Mouse (Mus musculus): ENCODE measurements around the gene Mgat5. TPM values are rescaled to one million over a fixed set of nuclear protein-coding genes. Genes with fewer than 3 reads are reported as not detected.

Mgat5 gene
- total and polyA plus RNA-seq, 2 experiments = 1.9 to 3.8 TPM

DNA sequence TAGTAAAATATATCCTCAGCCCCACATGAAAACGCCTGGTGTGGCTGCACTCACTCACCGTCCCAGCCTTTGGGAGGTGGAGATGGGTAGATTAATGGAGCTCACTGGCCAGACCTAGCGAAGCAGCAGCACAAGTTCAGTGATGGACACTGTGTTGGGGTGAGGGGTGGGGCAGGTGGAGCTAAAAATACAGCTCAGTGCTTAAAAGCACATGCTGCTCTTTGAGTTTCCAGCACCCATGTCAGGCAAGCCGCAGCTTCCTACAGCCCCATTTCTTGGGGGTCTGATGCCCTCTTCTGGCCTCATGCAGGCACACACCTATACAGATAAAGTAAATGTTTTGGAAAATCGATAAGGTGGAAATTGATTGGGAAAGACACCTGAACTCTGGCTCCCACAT, 204.7 kb downstream of the Mgat5 start:
- Histone ChIP-seq H3K4me1 (ENCODE audit: control insufficient read depth, insufficient read depth, low read length) (no peaks in the 10 kb centered on the region), H3K9ac (ENCODE audit: low read depth, low read length) (no peak overlapping the region), H3K27me3 (ENCODE audit: control insufficient read depth, insufficient read depth, low read length) (no peaks in the 10 kb centered on the region), H3K27ac (replicated peaks; ENCODE audit: insufficient read depth, low read depth, low read length) (no peak overlapping the region), H3K4me3 (ENCODE audit: insufficient read depth, low read depth, low read length) (no peak overlapping the region), H3K36me3 (ENCODE audit: control insufficient read depth, insufficient read depth, low read length) (0 out of 2 replicates have a peak, but pooled peaks cover 2% of the 10 kb centered on the region), H3K79me2 (ENCODE audit: control insufficient read depth, insufficient read depth, low read length) (no peaks in the 10 kb centered on the region)
- 59% methylated on average over 5 of the region's 5 CpGs for WGBS
- TF ChIP-seq POLR2A (IDR thresholded peaks at IDR 0.05; ENCODE audit: extremely low read depth, insufficient read depth, low read length) = no peak
- peak; percentile 79 for TF ChIP-seq CTCF (IDR thresholded peaks at IDR 0.05; ENCODE audit: low read depth, low read length)
- peak; percentile 57 for DNase-seq (ENCODE audit: extremely low read depth, low read depth, low spot score)

DNA sequence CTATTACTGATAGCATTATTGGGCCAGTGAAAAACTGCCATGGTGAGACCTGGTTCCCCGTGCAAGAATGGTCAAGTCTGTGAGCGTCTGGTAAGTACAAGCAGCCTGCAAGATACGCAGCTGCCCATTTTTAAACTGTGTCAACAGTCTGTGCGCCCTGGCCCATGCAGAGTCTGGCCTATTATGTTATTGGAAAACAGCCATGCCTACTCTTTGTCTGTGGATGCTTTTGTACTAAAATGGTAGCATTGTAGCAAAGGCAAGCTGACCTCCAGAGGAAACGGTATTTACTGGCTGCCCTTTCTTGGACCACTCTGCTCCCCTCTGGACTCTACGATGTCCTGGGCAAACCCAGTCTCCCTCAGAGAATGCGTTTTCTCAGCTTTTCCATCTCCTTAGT, 209.7 kb downstream of the Mgat5 start:
- Histone ChIP-seq H3K36me3 (ENCODE audit: control insufficient read depth, insufficient read depth, low read length) (0 out of 2 replicates have a peak, but pooled peaks cover 2% of the 10 kb centered on the region), H3K27me3 (ENCODE audit: control insufficient read depth, insufficient read depth, low read length) (no peaks in the 10 kb centered on the region)
- no peak for DNase-seq (ENCODE audit: extremely low read depth, low read depth, low spot score)

DNA sequence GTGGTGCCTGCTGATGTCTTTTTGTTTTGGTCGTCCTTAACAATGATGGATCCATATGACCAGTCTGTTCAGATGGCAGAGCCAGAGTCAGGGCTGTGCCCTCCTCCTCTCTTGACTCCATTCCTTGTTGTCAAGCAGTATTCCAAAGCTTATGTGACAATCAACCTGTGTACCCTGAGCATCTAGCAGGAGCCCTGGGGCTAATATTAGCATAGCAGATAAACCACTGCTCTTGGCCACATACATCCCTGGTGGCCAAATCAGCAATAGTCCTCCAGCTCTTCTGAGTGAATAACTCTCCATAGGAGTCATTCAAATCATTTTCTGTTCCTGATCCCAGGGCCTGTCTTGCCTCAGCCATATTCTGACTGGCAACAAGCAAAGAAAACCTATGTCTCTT, 211.1 kb downstream of the Mgat5 start:
- no peak for TF ChIP-seq CTCF (IDR thresholded peaks at IDR 0.05; ENCODE audit: low read depth, low read length)
- no peak for TF ChIP-seq POLR2A (IDR thresholded peaks at IDR 0.05; ENCODE audit: extremely low read depth, insufficient read depth, low read length)
- H3K27me3 ChIP-seq (ENCODE audit: control insufficient read depth, insufficient read depth, low read length) = no peaks in the 10 kb centered on the region
- 91% methylated on average over 1 of the region's 1 CpGs for WGBS
- no peak overlapping the region for H3K9ac ChIP-seq (ENCODE audit: low read depth, low read length)
- DNase-seq (ENCODE audit: extremely low read depth, low read depth, low spot score) = no peak
- peaks cover 3% of the 10 kb centered on the region; the same call in 1 of the 2 replicates for H3K4me1 ChIP-seq (ENCODE audit: control insufficient read depth, insufficient read depth, low read length)
- 0 out of 2 replicates have a peak, but pooled peaks cover 2% of the 10 kb centered on the region for H3K36me3 ChIP-seq (ENCODE audit: control insufficient read depth, insufficient read depth, low read length)
- no peaks in the 10 kb centered on the region for H3K79me2 ChIP-seq (ENCODE audit: control insufficient read depth, insufficient read depth, low read length)
- no peak overlapping the region for H3K27ac ChIP-seq (replicated peaks; ENCODE audit: insufficient read depth, low read depth, low read length)
- no peak overlapping the region for H3K4me3 ChIP-seq (ENCODE audit: insufficient read depth, low read depth, low read length)

More for the DNA sequence above, 209.7 kb downstream of the Mgat5 start:
- Histone ChIP-seq H3K27ac (replicated peaks; ENCODE audit: insufficient read depth, low read depth, low read length) (no peak overlapping the region), H3K9ac (ENCODE audit: low read depth, low read length) (no peak overlapping the region), H3K4me1 (ENCODE audit: control insufficient read depth, insufficient read depth, low read length) (peaks cover 3% of the 10 kb centered on the region; the same call in 1 of the 2 replicates), H3K4me3 (ENCODE audit: insufficient read depth, low read depth, low read length) (no peak overlapping the region), H3K79me2 (ENCODE audit: control insufficient read depth, insufficient read depth, low read length) (no peaks in the 10 kb centered on the region)
- WGBS = 90% methylated on average over 7 of the region's 7 CpGs
- TF ChIP-seq POLR2A (IDR thresholded peaks at IDR 0.05; ENCODE audit: extremely low read depth, insufficient read depth, low read length) (no peak), CTCF (IDR thresholded peaks at IDR 0.05; ENCODE audit: low read depth, low read length) (no peak)

DNA sequence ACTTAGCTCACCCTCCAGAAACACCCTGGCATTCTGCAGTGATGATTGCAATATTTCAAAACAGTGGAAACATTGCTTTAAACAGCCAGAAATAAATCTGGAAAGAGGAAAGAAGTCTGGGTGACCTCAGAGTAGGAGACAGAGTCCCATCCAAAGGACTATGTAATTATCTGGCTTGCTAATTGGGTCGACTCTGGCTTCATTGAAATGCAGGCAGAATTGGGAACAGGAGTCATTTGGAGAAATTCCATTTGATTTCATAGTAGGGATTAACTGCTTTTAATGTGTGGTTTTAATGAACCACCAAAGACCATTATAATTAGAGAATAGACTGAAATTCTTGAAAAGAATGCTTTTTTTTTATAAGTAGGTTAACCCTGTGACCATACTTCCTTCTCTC, 212.2 kb downstream of the Mgat5 start:
- H3K27me3 ChIP-seq (ENCODE audit: control insufficient read depth, insufficient read depth, low read length) = no peaks in the 10 kb centered on the region
- no peaks in the 10 kb centered on the region for H3K79me2 ChIP-seq (ENCODE audit: control insufficient read depth, insufficient read depth, low read length)
- WGBS = 63% methylated on average over 1 of the region's 1 CpGs
- 0 out of 2 replicates have a peak, but pooled peaks cover 2% of the 10 kb centered on the region for H3K36me3 ChIP-seq (ENCODE audit: control insufficient read depth, insufficient read depth, low read length)
- H3K9ac ChIP-seq (ENCODE audit: low read depth, low read length) = no peak overlapping the region
- no peak overlapping the region for H3K27ac ChIP-seq (replicated peaks; ENCODE audit: insufficient read depth, low read depth, low read length)
- peak; percentile 69 for DNase-seq (ENCODE audit: extremely low read depth, low read depth, low spot score)
- no peak for TF ChIP-seq POLR2A (IDR thresholded peaks at IDR 0.05; ENCODE audit: extremely low read depth, insufficient read depth, low read length)
- TF ChIP-seq CTCF (IDR thresholded peaks at IDR 0.05; ENCODE audit: low read depth, low read length) = no peak
- no peak overlapping the region for H3K4me3 ChIP-seq (ENCODE audit: insufficient read depth, low read depth, low read length)
- H3K4me1 ChIP-seq (ENCODE audit: control insufficient read depth, insufficient read depth, low read length) = peaks cover 3% of the 10 kb centered on the region; the same call in 1 of the 2 replicates

DNA sequence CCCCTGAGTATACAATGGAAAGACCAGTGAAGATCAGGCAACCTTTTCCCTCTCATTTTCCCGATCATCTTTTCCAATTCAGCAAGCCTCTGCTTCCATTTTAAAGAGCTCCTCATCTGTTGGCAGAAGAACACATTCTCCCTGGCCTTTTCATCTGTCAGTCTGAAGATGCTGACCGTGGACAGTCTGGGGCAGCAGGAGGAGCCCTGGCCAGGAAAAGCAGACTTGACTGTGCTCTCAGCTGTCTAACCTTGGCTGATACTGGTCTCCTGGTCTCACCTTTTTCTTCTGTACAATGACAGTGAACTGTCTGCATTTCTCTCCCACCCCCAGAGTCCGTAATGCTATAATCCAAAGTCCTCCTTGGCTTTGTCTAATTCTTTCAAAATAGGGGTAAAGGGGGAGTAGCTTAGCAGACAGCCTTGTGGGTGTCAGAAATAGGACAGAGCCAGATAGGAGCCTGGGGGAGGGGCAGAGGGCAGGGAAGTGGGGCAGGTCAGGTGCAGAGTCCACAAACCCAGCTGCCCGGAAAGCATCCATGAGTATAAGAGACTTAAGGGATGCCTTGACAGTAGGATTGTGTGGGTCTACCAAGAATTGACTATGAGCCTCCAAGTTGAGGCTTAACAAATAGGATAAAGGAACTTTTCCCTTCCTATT, 214.2 kb downstream of the Mgat5 start:
- peak; percentile 65 for DNase-seq (ENCODE audit: extremely low read depth, low read depth, low spot score)
- no peak overlapping the region for H3K9ac ChIP-seq (ENCODE audit: low read depth, low read length)
- no peak overlapping the region for H3K4me3 ChIP-seq (ENCODE audit: insufficient read depth, low read depth, low read length)
- no peaks in the 10 kb centered on the region for H3K79me2 ChIP-seq (ENCODE audit: control insufficient read depth, insufficient read depth, low read length)
- peaks cover 3% of the 10 kb centered on the region; the same call in 1 of the 2 replicates for H3K4me1 ChIP-seq (ENCODE audit: control insufficient read depth, insufficient read depth, low read length)
- H3K36me3 ChIP-seq (ENCODE audit: control insufficient read depth, insufficient read depth, low read length) = no peaks in the 10 kb centered on the region
- no peak for TF ChIP-seq POLR2A (IDR thresholded peaks at IDR 0.05; ENCODE audit: extremely low read depth, insufficient read depth, low read length)
- no peak for TF ChIP-seq CTCF (IDR thresholded peaks at IDR 0.05; ENCODE audit: low read depth, low read length)
- WGBS = 28% methylated on average over 4 of the region's 4 CpGs
- H3K27ac ChIP-seq (replicated peaks; ENCODE audit: insufficient read depth, low read depth, low read length) = no peak overlapping the region
- no peaks in the 10 kb centered on the region for H3K27me3 ChIP-seq (ENCODE audit: control insufficient read depth, insufficient read depth, low read length)

DNA sequence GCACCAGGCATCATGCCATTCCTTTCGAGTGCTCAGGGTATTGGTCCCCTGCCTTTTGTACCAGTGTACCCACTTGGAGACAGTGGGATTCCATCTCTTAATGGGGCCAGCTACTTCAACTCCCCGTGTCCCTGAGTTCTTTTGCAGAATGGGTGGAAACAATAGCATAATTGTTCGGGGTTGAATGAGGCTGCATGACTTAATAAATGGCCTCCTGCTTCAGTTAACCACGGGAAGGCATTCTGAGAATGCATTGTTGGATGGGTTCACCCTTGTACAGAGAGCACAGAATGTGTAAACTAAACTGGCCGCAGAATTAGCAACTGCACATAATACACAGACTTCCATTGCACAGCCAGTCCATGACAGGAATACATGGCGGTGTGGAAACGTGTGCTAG, 214.8 kb downstream of the Mgat5 start:
- Histone ChIP-seq H3K27ac (replicated peaks; ENCODE audit: insufficient read depth, low read depth, low read length) (no peak overlapping the region), H3K36me3 (ENCODE audit: control insufficient read depth, insufficient read depth, low read length) (no peaks in the 10 kb centered on the region), H3K27me3 (ENCODE audit: control insufficient read depth, insufficient read depth, low read length) (no peaks in the 10 kb centered on the region), H3K9ac (ENCODE audit: low read depth, low read length) (no peak overlapping the region), H3K4me3 (ENCODE audit: insufficient read depth, low read depth, low read length) (no peak overlapping the region), H3K4me1 (ENCODE audit: control insufficient read depth, insufficient read depth, low read length) (peaks cover 3% of the 10 kb centered on the region; the same call in 1 of the 2 replicates), H3K79me2 (ENCODE audit: control insufficient read depth, insufficient read depth, low read length) (no peaks in the 10 kb centered on the region)
- no peak for TF ChIP-seq CTCF (IDR thresholded peaks at IDR 0.05; ENCODE audit: low read depth, low read length)
- no peak for TF ChIP-seq POLR2A (IDR thresholded peaks at IDR 0.05; ENCODE audit: extremely low read depth, insufficient read depth, low read length)
- DNase-seq (ENCODE audit: extremely low read depth, low read depth, low spot score) = no peak
- 93% methylated on average over 7 of the region's 7 CpGs for WGBS

Data from liver, adult 2 months (tissue).